Mouse (Mus musculus): ENCODE measurements around the gene Pigyl. TPM values are rescaled to one million over a fixed set of nuclear protein-coding genes. Genes with fewer than 3 reads are reported as not detected.

Pigyl gene
- total RNA-seq (2023) = 17.4 and 23.4 TPM in 2 replicates

GRCm38 (mm10) chr9:22156497-22157245 is at the start of gene Pigyl:
TSS of gene Pigyl (plus strand) at chr9:22156846.

GRCm38 (mm10) chr9:22116740-22117426 is 39.8 kb upstream of the Pigyl start, which contains the start of gene Elof1:
TSS of gene Elof1 (minus strand) at chr9:22117172.

GRCm38 (mm10) chr9:22135644-22136390 is 20.8 kb upstream of the Pigyl start, which contains the start of gene Acp5:
TSS of gene Acp5 (minus strand) at chr9:22135711.

GRCm38 (mm10) chr9:22188025-22188611 is 31.5 kb downstream of the Pigyl start, which contains the start of gene Zfp872:
TSS of gene Zfp872 (plus strand) at chr9:22188090.

Other genes starting within 250 kb of the Pigyl start
- 166 and 181 TPM in 2 replicates for gene Rab3d, start 238.7 kb upstream of the Pigyl start, total RNA-seq (2023)
- 0.95 TPM in 2 replicates for gene Ccdc159, start 229.4 kb upstream of the Pigyl start, total RNA-seq (2023)
- gene Tmem205, start 229.3 kb upstream of the Pigyl start, total RNA-seq (2023) = 16.4 and 21.5 TPM in 2 replicates
- 0.85 and 1.7 TPM in 2 replicates for gene Plppr2, start 219.8 kb upstream of the Pigyl start, total RNA-seq (2023)
- gene Swsap1, start 201.1 kb upstream of the Pigyl start, total RNA-seq (2023) = 2.9 and 3.6 TPM in 2 replicates
- 1.1 and 1.4 TPM in 2 replicates for gene Epor, start 193.3 kb upstream of the Pigyl start, total RNA-seq (2023)
- 0.19 TPM in 1 of 2 replicates, not detected in the other for gene Rgl3, start 167.4 kb upstream of the Pigyl start, total RNA-seq (2023)
- gene Ccdc151, start 154.2 kb upstream of the Pigyl start, total RNA-seq (2023) = not detected in 2 replicates
- gene Prkcsh, start 154.0 kb upstream of the Pigyl start, total RNA-seq (2023) = 46.3 and 55.6 TPM in 2 replicates
- gene Elavl3, start 104.8 kb upstream of the Pigyl start, total RNA-seq (2023) = not detected in 2 replicates
- gene Gm49318, start 85.6 kb upstream of the Pigyl start, total RNA-seq (2023) = not detected in 2 replicates
- 6.9 and 11.7 TPM in 2 replicates for gene Zfp653, start 85.5 kb upstream of the Pigyl start, total RNA-seq (2023)
- 5.1 and 5.8 TPM in 2 replicates for gene Ecsit, start 71.4 kb upstream of the Pigyl start, total RNA-seq (2023)
- gene Cnn1, start 57.6 kb upstream of the Pigyl start, total RNA-seq (2023) = not detected in 2 replicates
- gene Elof1, start 39.7 kb upstream of the Pigyl start, total RNA-seq (2023) = 34.3 and 40.5 TPM in 2 replicates
- 15.8 and 15.9 TPM in 2 replicates for gene Acp5, start 21.1 kb upstream of the Pigyl start, total RNA-seq (2023)
- gene Zfp872, start 31.2 kb downstream of the Pigyl start, total RNA-seq (2023) = not detected in 2 replicates
- gene Zfp809, start 68.9 kb downstream of the Pigyl start, total RNA-seq (2023) = 10.9 and 12.6 TPM in 2 replicates
- 0.11 and 0.54 TPM in 2 replicates for gene Zfp599, start 103.0 kb downstream of the Pigyl start, total RNA-seq (2023)
- gene Zfp810, start 150.8 kb downstream of the Pigyl start, total RNA-seq (2023) = 5.3 and 6.6 TPM in 2 replicates
- 34.1 and 42.0 TPM in 2 replicates for gene Anln, start 232.3 kb downstream of the Pigyl start, total RNA-seq (2023)